Mouse (Mus musculus): ENCODE data around the gene Rinl.

- TF ChIP-seq CTCF (conservative IDR thresholded peaks at IDR 0.05 in 1 of 2, IDR thresholded peaks at IDR 0.05 in 1 of 2; ENCODE audit: low read depth in 2 of 2, low read length in 2 of 2) (no peak), RAD21 (IDR thresholded peaks at IDR 0.05; ENCODE audit: low read depth, low read length) (no peak), ZNF384 (IDR thresholded peaks at IDR 0.05; ENCODE audit: low read depth, low read length) (no peak), POLR2A (IDR thresholded peaks at IDR 0.05; ENCODE audit: low read depth, low read length) (no peak), ZC3H11A (IDR thresholded peaks at IDR 0.05; ENCODE audit: low read depth, low read length) (no peak), CHD2 (IDR thresholded peaks at IDR 0.05; ENCODE audit: low read length) (no peak), MEF2A (IDR thresholded peaks at IDR 0.05; ENCODE audit: borderline replicate concordance, low read depth, low read length) (no peak), NELFE (IDR thresholded peaks at IDR 0.05; ENCODE audit: low read depth, low read length) (no peak), SMC3 (IDR thresholded peaks at IDR 0.05; ENCODE audit: low read depth, low read length) (no peak), MAFK (IDR thresholded peaks at IDR 0.05; ENCODE audit: insufficient replicate concordance, low read length) (no peak), POLR2AphosphoS2 (IDR thresholded peaks at IDR 0.05; ENCODE audit: low read depth, low read length) (no peak), ZKSCAN1 (IDR thresholded peaks at IDR 0.05; ENCODE audit: borderline replicate concordance, low read depth, low read length) (no peak)
Observed at GRCm38 (mm10) chr7:28761907-28762306, 26.9 kb upstream of the Rinl start.
